Mouse (Mus musculus): ENCODE results near the gene Lingo3.

- TF ChIP-seq KAT2A (conservative IDR thresholded peaks at IDR 0.05; ENCODE audit: low read depth, low read length) (no peak), TBP (IDR thresholded peaks at IDR 0.05; ENCODE audit: low read depth, low read length) (no peak), CTCF (IDR thresholded peaks at IDR 0.05 in 2 of 3, conservative IDR thresholded peaks at IDR 0.05 in 1 of 3; ENCODE audit: control insufficient read depth in 1 of 3, insufficient read depth in 1 of 3, low read depth in 2 of 3, low read length in 3 of 3, poor library complexity in 1 of 3, severe bottlenecking in 1 of 3) (no peak), POLR2A (IDR thresholded peaks at IDR 0.05; ENCODE audit: control insufficient read depth in 1 of 2, insufficient read depth in 1 of 2, low read depth in 1 of 2, low read length in 2 of 2, poor library complexity in 1 of 2) (no peak), MYB (IDR thresholded peaks at IDR 0.05; ENCODE audit: low read depth, low read length) (no peak)
These were observed 13.1 kb upstream of the Lingo3 start for GRCm38 (mm10) chr10:80856908-80857307.

Measured in MEL (cell line).